11 mouse cellular contexts compared by ENCODE assay signal in genomic region chr1:192305155-192305554, GRCm38 (mm10).
"Had no signal": no experiment of that assay in that cellular context is flagged by ENCODE, and none has a peak within 500 bp of the region (broad histone marks: within the 10 kb centered on the region; RNA-seq: fewer than 3 reads in every experiment).

No protein-coding gene starts in this region.

- H3K4me3 ChIP-seq: left cerebral cortex, adult 2 months; liver, embryonic 13.5 days; midbrain, embryonic 12.5 days; midbrain, embryonic 15.5 days had no signal

- DNase-seq: kidney, postnatal 25 days; layer of hippocampus, postnatal 36 days; liver, embryonic 13.5 days; lung, adult 2 months; lung, postnatal 14 days; lung, postnatal 4 days; thymus, adult 18-20 months; thymus, postnatal 36 days had no signal

- H3K27ac ChIP-seq: left cerebral cortex, adult 2 months; liver, embryonic 13.5 days; midbrain, embryonic 12.5 days; midbrain, embryonic 15.5 days had no signal

- H3K4me2 ChIP-seq: liver, embryonic 13.5 days; midbrain, embryonic 12.5 days; midbrain, embryonic 15.5 days had no signal

- H3K4me1 ChIP-seq: liver, embryonic 13.5 days; midbrain, embryonic 12.5 days; midbrain, embryonic 15.5 days had no signal

- H3K9ac ChIP-seq: liver, embryonic 13.5 days; midbrain, embryonic 12.5 days; midbrain, embryonic 15.5 days had no signal

- H3K36me3 ChIP-seq: liver, embryonic 13.5 days; midbrain, embryonic 12.5 days; midbrain, embryonic 15.5 days had no signal

- ATAC-seq: midbrain, embryonic 15.5 days had no signal

- H3K9me3 ChIP-seq: liver, embryonic 13.5 days; midbrain, embryonic 12.5 days; midbrain, embryonic 15.5 days had no signal

- H3K27me3 ChIP-seq: liver, embryonic 13.5 days; midbrain, embryonic 12.5 days; midbrain, embryonic 15.5 days had no signal
